Mouse (Mus musculus) stomach, postnatal 0 days (tissue): Measurements from ENCODE around the gene Jam3.

Source experiments
- CTCF ChIP-seq: IDR thresholded peaks from 2 replicates; pipeline ENCODE4 v1.5.1; 2016; ENCODE audit warnings: antibody characterized with exemption, low read depth, mild to moderate bottlenecking, moderate library complexity
- EP300 ChIP-seq: optimal IDR thresholded peaks from 2 replicates; pipeline ENCODE3; 2016; ENCODE audit warnings: antibody characterized with exemption

GRCm38 (mm10) chr9:27123947-27124346 is 31.3 kb downstream of the Jam3 start:
- TF ChIP-seq CTCF (no peak), EP300 (no peak)
